Mouse (Mus musculus) ES-E14 (cell line): ENCODE results near the gene Sesn1.

Experiments
- CHD2 ChIP-seq: IDR thresholded peaks from 2 replicates; pipeline ENCODE4 v1.6.1; 2014; ENCODE audit warnings: mild to moderate bottlenecking, low read depth, low read length, inconsistent platforms
- HCFC1 ChIP-seq: IDR thresholded peaks from 2 replicates; pipeline ENCODE4 v1.6.1; 2012; ENCODE audit warnings: low read length, inconsistent platforms, borderline replicate concordance; ENCODE audit not compliant: insufficient read depth
- MAFK ChIP-seq: IDR thresholded peaks from 2 replicates; pipeline ENCODE4 v1.6.1; 2014; ENCODE audit warnings: mild to moderate bottlenecking, low read depth, low read length, inconsistent platforms; ENCODE audit not compliant: insufficient read depth
- ZC3H11A ChIP-seq: IDR thresholded peaks from 2 replicates; pipeline ENCODE4 v1.6.1; 2012; ENCODE audit warnings: low read depth, mild to moderate bottlenecking, inconsistent platforms, low read length, borderline replicate concordance
- ZNF384 ChIP-seq: IDR thresholded peaks from 2 replicates; pipeline ENCODE4 v1.6.1; 2012; ENCODE audit warnings: low read depth, low read length, inconsistent platforms

- TF ChIP-seq MAFK = no peak
- no peak for TF ChIP-seq CHD2
- TF ChIP-seq HCFC1 = no peak
- TF ChIP-seq ZC3H11A = no peak
- TF ChIP-seq ZNF384 = no peak
Observed at GRCm38 (mm10) chr10:41866838-41867154, 57.1 kb downstream of the Sesn1 start.
